In the genomic region with DNA sequence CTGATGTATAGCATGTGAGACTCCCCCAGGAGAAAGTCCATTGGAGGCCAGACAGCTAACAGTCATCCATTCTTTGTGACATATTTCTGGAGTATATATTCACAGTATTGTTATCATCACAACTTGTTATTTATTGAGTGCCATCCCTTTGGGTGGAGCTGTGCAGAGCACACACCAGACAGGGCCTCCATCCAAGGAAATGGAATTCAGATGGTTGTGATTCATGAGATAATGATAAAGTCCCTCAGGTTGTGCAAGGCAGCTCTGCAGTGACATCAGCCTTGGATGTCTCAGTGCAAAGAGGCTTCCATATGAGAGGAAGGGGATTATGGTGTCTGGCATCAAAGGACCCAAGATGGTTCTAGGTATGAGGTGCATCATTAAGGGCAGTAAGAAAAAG, we compare ENCODE assay signal across 26 mouse cellular contexts.
DNase-seq lines count a peak whose midpoint lies in the region; ATAC-seq and TF ChIP-seq lines count a peak whose summit lies in the region.
"Had no signal": no experiment of that assay in that cellular context is flagged by ENCODE, and none has a peak within 500 bp of the region (broad histone marks: within the 10 kb centered on the region; RNA-seq: fewer than 3 reads in every experiment).

No protein-coding gene starts in this region.

- H3K27ac ChIP-seq in embryonic facial prominence, embryonic 13.5 days = peak overlapping the region; percentile 44; the same call in 1 of the 2 replicates
- no peak overlapping the region for H3K27ac ChIP-seq in embryonic facial prominence, embryonic 10.5 days (replicated peaks)
- H3K27ac ChIP-seq in lung, embryonic 15.5 days = peak overlapping the region; percentile 76
- H3K27ac ChIP-seq in hindbrain, embryonic 13.5 days = no peak overlapping the region
- H3K27ac ChIP-seq: embryonic facial prominence, embryonic 12.5 days; forebrain, embryonic 13.5 days; hindbrain, embryonic 10.5 days; hindbrain, postnatal 0 days; kidney, postnatal 0 days; left cerebral cortex, adult 2 months; midbrain, embryonic 12.5 days; neural tube, embryonic 12.5 days had no signal

- H3K9ac ChIP-seq in embryonic facial prominence, embryonic 13.5 days = no peak overlapping the region
- no peak overlapping the region for H3K9ac ChIP-seq in lung, embryonic 15.5 days
- H3K9ac ChIP-seq in hindbrain, embryonic 13.5 days = no peak overlapping the region
- H3K9ac ChIP-seq: embryonic facial prominence, embryonic 12.5 days; forebrain, embryonic 13.5 days; heart, embryonic 12.5 days; liver, postnatal 0 days; midbrain, embryonic 12.5 days; neural tube, embryonic 12.5 days had no signal

- no peak for TF ChIP-seq POLR2A in lung, adult 2 months (IDR thresholded peaks at IDR 0.05; ENCODE audit: borderline replicate concordance, extremely low read depth, low read depth, low read length)

- no peak overlapping the region for H3K4me3 ChIP-seq in embryonic facial prominence, embryonic 13.5 days
- no peak overlapping the region for H3K4me3 ChIP-seq in embryonic facial prominence, embryonic 10.5 days
- H3K4me3 ChIP-seq in lung, embryonic 15.5 days = no peak overlapping the region
- no peak overlapping the region for H3K4me3 ChIP-seq in lung, adult 2 months (replicated peaks; ENCODE audit: extremely low read depth, low read depth, low read length)
- no peak overlapping the region for H3K4me3 ChIP-seq in hindbrain, embryonic 13.5 days
- H3K4me3 ChIP-seq: embryonic facial prominence, embryonic 12.5 days; forebrain, embryonic 13.5 days; heart, embryonic 12.5 days; hindbrain, embryonic 10.5 days; left cerebral cortex, adult 2 months; midbrain, embryonic 12.5 days; neural tube, embryonic 12.5 days had no signal

- no peak for ATAC-seq in embryonic facial prominence, embryonic 13.5 days (ENCODE audit: insufficient number of reproducible peaks, insufficient read depth, low FRiP score, low TSS enrichment, low read depth)
- ATAC-seq in lung, embryonic 15.5 days (ENCODE audit: borderline replicate concordance, extremely low read depth, low FRiP score, low TSS enrichment) = peak; percentile 89
- no peak for ATAC-seq in hindbrain, embryonic 13.5 days (ENCODE audit: low FRiP score)
- ATAC-seq: CD4-positive, CD25-positive, alpha-beta regulatory T cell, adult 4 months; forebrain, embryonic 13.5 days; hindbrain, postnatal 0 days; liver, postnatal 0 days had no signal

- peaks cover 19% of the 10 kb centered on the region for H3K4me1 ChIP-seq in embryonic facial prominence, embryonic 13.5 days
- H3K4me1 ChIP-seq in embryonic facial prominence, embryonic 10.5 days = peaks cover 3% of the 10 kb centered on the region; the same call in 1 of the 2 replicates
- H3K4me1 ChIP-seq in lung, embryonic 15.5 days = peaks cover 6% of the 10 kb centered on the region; the same call in 1 of the 2 replicates
- peaks cover 2% of the 10 kb centered on the region for H3K4me1 ChIP-seq in lung, adult 2 months (ENCODE audit: control insufficient read depth, insufficient read depth, low read length)
- H3K4me1 ChIP-seq in hindbrain, embryonic 13.5 days (replicated peaks) = no peaks in the 10 kb centered on the region
- H3K4me1 ChIP-seq: embryonic facial prominence, embryonic 12.5 days; forebrain, embryonic 13.5 days; hindbrain, embryonic 10.5 days; midbrain, embryonic 12.5 days; neural tube, embryonic 12.5 days had no signal

- peak overlapping the region; percentile 34; the same call in 1 of the 2 replicates for H3K4me2 ChIP-seq in embryonic facial prominence, embryonic 13.5 days
- H3K4me2 ChIP-seq in lung, embryonic 15.5 days = no peak overlapping the region
- no peak overlapping the region for H3K4me2 ChIP-seq in hindbrain, embryonic 13.5 days
- H3K4me2 ChIP-seq: embryonic facial prominence, embryonic 12.5 days; forebrain, embryonic 13.5 days; heart, embryonic 12.5 days; liver, embryonic 11.5 days; midbrain, embryonic 12.5 days; neural tube, embryonic 12.5 days had no signal

- no peaks in the 10 kb centered on the region for H3K27me3 ChIP-seq in embryonic facial prominence, embryonic 13.5 days
- no peaks in the 10 kb centered on the region for H3K27me3 ChIP-seq in embryonic facial prominence, embryonic 10.5 days (replicated peaks; ENCODE audit: low read depth, poor library complexity, severe bottlenecking)
- no peaks in the 10 kb centered on the region for H3K27me3 ChIP-seq in lung, embryonic 15.5 days
- H3K27me3 ChIP-seq in hindbrain, embryonic 13.5 days = no peaks in the 10 kb centered on the region
- H3K27me3 ChIP-seq: forebrain, embryonic 13.5 days; heart, embryonic 12.5 days; midbrain, embryonic 12.5 days; neural tube, embryonic 12.5 days had no signal

- no peaks in the 10 kb centered on the region for H3K36me3 ChIP-seq in embryonic facial prominence, embryonic 13.5 days
- no peaks in the 10 kb centered on the region for H3K36me3 ChIP-seq in embryonic facial prominence, embryonic 10.5 days (replicated peaks)
- H3K36me3 ChIP-seq in lung, embryonic 15.5 days = no peaks in the 10 kb centered on the region
- H3K36me3 ChIP-seq in hindbrain, embryonic 13.5 days = no peaks in the 10 kb centered on the region
- H3K36me3 ChIP-seq: embryonic facial prominence, embryonic 12.5 days; heart, embryonic 12.5 days; hindbrain, embryonic 10.5 days; midbrain, embryonic 12.5 days; neural tube, embryonic 12.5 days had no signal

- no peaks in the 10 kb centered on the region for H3K9me3 ChIP-seq in embryonic facial prominence, embryonic 13.5 days
- no peaks in the 10 kb centered on the region for H3K9me3 ChIP-seq in embryonic facial prominence, embryonic 10.5 days
- H3K9me3 ChIP-seq in lung, embryonic 15.5 days = no peaks in the 10 kb centered on the region
- H3K9me3 ChIP-seq in hindbrain, embryonic 13.5 days = no peaks in the 10 kb centered on the region
- H3K9me3 ChIP-seq: embryonic facial prominence, embryonic 12.5 days; forebrain, embryonic 13.5 days; heart, embryonic 12.5 days; hindbrain, embryonic 10.5 days; midbrain, embryonic 12.5 days; neural tube, embryonic 12.5 days had no signal

- no peak for DNase-seq in embryonic facial prominence, embryonic 10.5 days (ENCODE audit: low spot score)
- no peak for DNase-seq in lung, adult 2 months
- DNase-seq in lung, postnatal 25 days (ENCODE audit: low spot score) = peak; percentile 22
- no peak for DNase-seq in urinary bladder, postnatal 4 days (ENCODE audit: low spot score in 2 of 2)
- no peak for DNase-seq in kidney, adult 8-10 months
- DNase-seq: adrenal gland, adult 2 months; cerebellum, adult 11-12 months; cerebellum, postnatal 10 days; kidney, adult 18-20 months; liver, postnatal 0 days; thymus, adult 18-20 months; thymus, postnatal 4 days had no signal

- no peak for TF ChIP-seq CTCF in lung, adult 2 months (IDR thresholded peaks at IDR 0.05; ENCODE audit: insufficient read depth, low read length)

Comparison
In these comparisons a context has a peak if more than half of its experiments do, and no peak if none do; other contexts are left out.
1. H3K27ac ChIP-seq: peak in embryonic facial prominence, embryonic 13.5 days (single experiment) and lung, embryonic 15.5 days (single experiment); none in embryonic facial prominence, embryonic 10.5 days (single experiment) and hindbrain, embryonic 13.5 days (single experiment).